Mouse (Mus musculus): ENCODE data around the gene Iqcj. TPM values are rescaled to one million over a fixed set of nuclear protein-coding genes. Genes with fewer than 3 reads are reported as not detected.

Gene Iqcj
- polyA plus RNA-seq, 1 experiment from 2014 or later, result not detected

- no peak overlapping the region for H3K4me3 ChIP-seq (replicated peaks)
- H3K27me3 ChIP-seq (replicated peaks), result no peaks in the 10 kb centered on the region
- no peak overlapping the region for H3K27ac ChIP-seq
- H3K9ac ChIP-seq, result no peak overlapping the region
- H3K4me2 ChIP-seq (replicated peaks), result no peak overlapping the region
- 70% methylated on average over 8 of the region's 8 CpGs for WGBS
- no peaks in the 10 kb centered on the region for H3K9me3 ChIP-seq
- no peaks in the 10 kb centered on the region for H3K36me3 ChIP-seq
- no peaks in the 10 kb centered on the region for H3K4me1 ChIP-seq (replicated peaks)
- no peak for ATAC-seq
These were observed 26.7 kb downstream of the Iqcj start for GRCm38 (mm10) chr3:67918634-67919259.

DNA sequence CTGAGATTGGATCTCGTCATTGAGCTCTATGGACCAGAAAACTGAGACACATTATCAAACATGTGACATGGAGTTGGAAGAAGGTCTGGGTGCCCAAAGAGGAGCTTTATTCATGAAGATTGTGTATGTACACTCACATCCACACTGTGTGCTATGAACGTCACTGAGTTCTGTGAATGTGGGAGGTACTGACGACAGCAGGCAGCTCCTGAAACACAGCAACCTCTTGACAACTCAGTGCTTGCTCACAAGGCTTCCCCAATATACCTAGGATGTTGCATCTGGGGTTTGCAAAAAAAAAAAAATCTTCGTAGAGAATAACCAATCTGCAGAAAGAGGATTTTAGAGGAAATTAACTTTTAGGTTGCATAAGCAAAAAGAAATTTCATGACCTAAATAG, 31.1 kb downstream of the Iqcj start:
- H3K27me3 ChIP-seq (replicated peaks), result no peaks in the 10 kb centered on the region
- no peak for ATAC-seq
- no peaks in the 10 kb centered on the region for H3K4me1 ChIP-seq (replicated peaks)
- no peak overlapping the region for H3K4me2 ChIP-seq (replicated peaks)
- whole genome bisulfite sequencing, result 85% methylated on average over 4 of the region's 4 CpGs
- H3K4me3 ChIP-seq (replicated peaks), result no peak overlapping the region
- H3K27ac ChIP-seq, result no peak overlapping the region
- no peak overlapping the region for H3K9ac ChIP-seq
- no peaks in the 10 kb centered on the region for H3K36me3 ChIP-seq
- no peaks in the 10 kb centered on the region for H3K9me3 ChIP-seq

DNA sequence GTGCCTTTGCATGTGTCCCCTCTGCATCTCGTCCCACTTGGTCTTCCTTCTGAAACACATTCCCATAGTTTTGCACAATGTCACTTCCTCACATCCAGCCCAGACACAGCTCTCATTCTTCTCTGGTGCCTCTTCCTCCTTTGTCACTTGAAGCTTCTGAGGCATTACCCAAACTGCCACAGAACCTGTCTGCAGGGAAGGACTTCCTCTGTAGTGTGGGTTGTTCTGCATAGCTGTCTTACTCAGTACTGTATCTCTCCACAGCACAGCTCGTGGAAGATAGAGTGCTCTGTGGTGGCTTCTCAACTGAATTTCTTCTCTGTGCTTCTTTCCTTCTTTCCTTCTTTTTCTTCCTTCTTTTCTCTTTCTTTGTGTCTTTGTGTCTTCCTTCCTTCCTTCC, 33.4 kb downstream of the Iqcj start:
- no peak overlapping the region for H3K4me2 ChIP-seq (replicated peaks)
- no peak overlapping the region for H3K4me3 ChIP-seq (replicated peaks)
- no peaks in the 10 kb centered on the region for H3K4me1 ChIP-seq (replicated peaks)
- ATAC-seq, result no peak
- no peaks in the 10 kb centered on the region for H3K36me3 ChIP-seq
- H3K27me3 ChIP-seq (replicated peaks), result no peaks in the 10 kb centered on the region
- H3K27ac ChIP-seq, result no peak overlapping the region
- no peaks in the 10 kb centered on the region for H3K9me3 ChIP-seq
- 51% methylated on average over 2 of the region's 2 CpGs for WGBS
- no peak overlapping the region for H3K9ac ChIP-seq

- Histone ChIP-seq H3K9ac (no peak overlapping the region), H3K27ac (no peak overlapping the region), H3K4me1 (replicated peaks) (no peaks in the 10 kb centered on the region), H3K36me3 (no peaks in the 10 kb centered on the region), H3K9me3 (no peaks in the 10 kb centered on the region), H3K4me3 (replicated peaks) (no peak overlapping the region), H3K27me3 (replicated peaks) (no peaks in the 10 kb centered on the region), H3K4me2 (replicated peaks) (no peak overlapping the region)
- ATAC-seq, result no peak
- 83% methylated on average over 10 of the region's 10 CpGs for WGBS
These were observed 38.6 kb downstream of the Iqcj start for GRCm38 (mm10) chr3:67930424-67931133.

- Histone ChIP-seq H3K27me3 (replicated peaks) (no peaks in the 10 kb centered on the region), H3K4me3 (replicated peaks) (no peak overlapping the region), H3K27ac (no peak overlapping the region), H3K9me3 (no peaks in the 10 kb centered on the region), H3K4me2 (replicated peaks) (no peak overlapping the region), H3K36me3 (no peaks in the 10 kb centered on the region), H3K4me1 (replicated peaks) (no peaks in the 10 kb centered on the region), H3K9ac (no peak overlapping the region)
- no peak for ATAC-seq
- WGBS, result 94% methylated on average over 8 of the region's 8 CpGs
These were observed 39.2 kb downstream of the Iqcj start for GRCm38 (mm10) chr3:67931181-67931580.

DNA sequence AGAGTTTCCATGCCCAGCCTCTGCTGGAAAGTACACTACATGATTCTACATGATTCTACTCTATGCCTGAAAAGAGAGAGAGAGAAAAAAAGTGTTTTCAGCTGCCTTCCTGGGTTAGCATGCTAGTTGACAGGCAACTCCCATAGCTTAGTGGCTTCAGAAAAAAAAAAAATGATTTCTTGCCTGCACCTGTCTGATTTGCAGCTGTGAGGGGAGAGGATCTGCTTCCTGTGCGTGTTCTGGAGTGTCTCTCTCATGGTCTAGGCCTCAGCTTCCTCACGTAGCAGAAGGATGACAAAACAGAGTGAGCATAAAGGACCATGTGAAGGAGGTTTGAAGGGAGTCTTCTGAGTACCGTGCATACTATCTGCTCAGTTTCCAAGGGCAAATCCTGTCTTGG, 39.9 kb downstream of the Iqcj start:
- H3K27ac ChIP-seq, result no peak overlapping the region
- H3K9ac ChIP-seq, result no peak overlapping the region
- 69% methylated on average over 3 of the region's 3 CpGs for WGBS
- no peak overlapping the region for H3K4me2 ChIP-seq (replicated peaks)
- H3K4me1 ChIP-seq (replicated peaks), result no peaks in the 10 kb centered on the region
- H3K4me3 ChIP-seq (replicated peaks), result no peak overlapping the region
- no peaks in the 10 kb centered on the region for H3K36me3 ChIP-seq
- H3K27me3 ChIP-seq (replicated peaks), result no peaks in the 10 kb centered on the region
- ATAC-seq, result no peak
- H3K9me3 ChIP-seq, result no peaks in the 10 kb centered on the region

DNA sequence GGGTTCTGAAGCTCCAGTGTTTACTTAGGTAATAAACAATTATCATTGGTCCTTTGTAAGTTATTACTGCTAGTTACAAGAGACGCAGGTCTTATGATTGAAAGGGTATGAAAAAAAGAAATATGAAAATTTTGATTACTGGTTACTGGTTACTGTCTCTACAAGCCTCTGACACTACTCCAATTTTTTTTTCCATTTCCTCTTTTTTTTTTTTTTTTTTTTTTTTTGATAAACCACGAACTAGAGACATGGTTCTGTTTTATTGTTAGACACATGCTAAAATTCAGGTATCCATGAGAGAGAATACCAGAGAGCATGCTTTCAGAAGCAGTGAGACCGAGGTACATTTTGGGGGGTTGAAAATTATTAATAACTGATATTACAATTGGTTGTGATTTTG, 43.8 kb downstream of the Iqcj start:
- ATAC-seq, result no peak
- Histone ChIP-seq H3K27me3 (replicated peaks) (no peaks in the 10 kb centered on the region), H3K4me3 (replicated peaks) (no peak overlapping the region), H3K36me3 (no peaks in the 10 kb centered on the region), H3K9ac (no peak overlapping the region), H3K4me2 (replicated peaks) (no peak overlapping the region), H3K27ac (no peak overlapping the region), H3K4me1 (replicated peaks) (no peaks in the 10 kb centered on the region), H3K9me3 (no peaks in the 10 kb centered on the region)
- 58% methylated on average over 3 of the region's 3 CpGs for WGBS

DNA sequence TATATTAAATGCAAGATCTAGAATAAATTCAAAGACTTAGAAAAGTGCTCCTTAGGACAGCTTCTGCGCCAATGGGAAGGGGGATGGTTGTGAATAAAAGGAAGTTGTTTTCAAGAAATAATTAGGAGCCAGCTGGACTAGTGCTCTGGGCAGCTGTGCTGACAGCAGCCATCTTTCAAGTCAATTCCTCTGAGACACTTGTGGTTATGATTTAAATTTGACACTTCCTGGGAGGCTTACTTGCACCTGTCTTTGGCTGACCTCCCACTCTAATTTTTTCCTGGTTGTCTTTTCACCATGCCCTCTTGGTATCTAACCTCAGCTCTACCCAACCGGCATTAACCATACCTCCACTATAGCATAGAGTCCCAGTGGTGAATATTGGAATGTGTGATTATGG, 55.0 kb downstream of the Iqcj start:
- H3K4me1 ChIP-seq (replicated peaks), result no peaks in the 10 kb centered on the region
- ATAC-seq, result no peak
- H3K4me3 ChIP-seq (replicated peaks), result no peak overlapping the region
- no peak overlapping the region for H3K9ac ChIP-seq
- no peaks in the 10 kb centered on the region for H3K9me3 ChIP-seq
- no peaks in the 10 kb centered on the region for H3K36me3 ChIP-seq
- H3K27me3 ChIP-seq (replicated peaks), result no peaks in the 10 kb centered on the region
- H3K27ac ChIP-seq, result no peak overlapping the region
- WGBS, result 85% methylated on average over 2 of the region's 2 CpGs
- H3K4me2 ChIP-seq (replicated peaks), result no peak overlapping the region

- H3K4me2 ChIP-seq (replicated peaks), result no peak overlapping the region
- H3K27ac ChIP-seq, result no peak overlapping the region
- no peaks in the 10 kb centered on the region for H3K36me3 ChIP-seq
- WGBS, result 53% methylated on average over 5 of the region's 5 CpGs
- H3K27me3 ChIP-seq (replicated peaks), result no peaks in the 10 kb centered on the region
- ATAC-seq, result no peak
- no peaks in the 10 kb centered on the region for H3K9me3 ChIP-seq
- no peaks in the 10 kb centered on the region for H3K4me1 ChIP-seq (replicated peaks)
- no peak overlapping the region for H3K9ac ChIP-seq
- no peak overlapping the region for H3K4me3 ChIP-seq (replicated peaks)
These were observed 60.5 kb downstream of the Iqcj start for GRCm38 (mm10) chr3:67952517-67952940.

DNA sequence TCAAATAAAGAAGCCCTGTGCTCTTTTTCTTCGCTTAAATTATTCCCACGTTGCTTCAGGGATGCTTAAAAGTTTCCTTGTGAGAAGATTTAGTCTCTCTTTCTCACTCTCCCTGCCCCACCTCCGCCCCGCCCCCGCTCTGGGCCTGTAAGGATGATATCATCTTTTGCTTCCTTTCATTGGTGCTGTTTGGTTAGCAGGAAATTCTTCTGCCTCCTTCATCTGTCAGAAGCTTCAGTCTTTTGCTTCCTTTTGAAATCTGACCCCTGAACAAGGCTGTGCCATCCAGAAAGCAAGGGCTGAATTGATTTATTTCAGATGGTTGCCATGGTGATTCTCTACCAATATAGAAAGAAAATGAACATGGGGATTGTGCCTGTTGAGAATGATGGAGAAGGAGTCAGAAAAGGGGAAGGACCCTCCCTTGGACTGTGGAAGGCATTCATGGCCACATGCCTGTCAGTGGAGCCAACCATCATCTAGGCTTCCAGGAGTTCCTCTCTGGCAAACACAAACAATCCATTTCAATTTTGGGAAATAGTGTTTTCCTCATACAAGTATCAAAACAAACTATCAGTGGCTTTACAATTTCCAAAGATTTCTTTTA, 62.5 kb downstream of the Iqcj start:
- H3K4me3 ChIP-seq (replicated peaks), result no peak overlapping the region
- no peaks in the 10 kb centered on the region for H3K9me3 ChIP-seq
- no peak for ATAC-seq
- H3K4me1 ChIP-seq (replicated peaks), result no peaks in the 10 kb centered on the region
- H3K27ac ChIP-seq, result no peak overlapping the region
- no peak overlapping the region for H3K9ac ChIP-seq
- H3K36me3 ChIP-seq, result no peaks in the 10 kb centered on the region
- 40% methylated on average over 5 of the region's 5 CpGs for WGBS
- H3K27me3 ChIP-seq (replicated peaks), result no peaks in the 10 kb centered on the region
- no peak overlapping the region for H3K4me2 ChIP-seq (replicated peaks)

GRCm38 (mm10) chr3:67959672-67960071, 67.7 kb downstream of the Iqcj start:
- 48% methylated on average over 7 of the region's 7 CpGs for WGBS

DNA sequence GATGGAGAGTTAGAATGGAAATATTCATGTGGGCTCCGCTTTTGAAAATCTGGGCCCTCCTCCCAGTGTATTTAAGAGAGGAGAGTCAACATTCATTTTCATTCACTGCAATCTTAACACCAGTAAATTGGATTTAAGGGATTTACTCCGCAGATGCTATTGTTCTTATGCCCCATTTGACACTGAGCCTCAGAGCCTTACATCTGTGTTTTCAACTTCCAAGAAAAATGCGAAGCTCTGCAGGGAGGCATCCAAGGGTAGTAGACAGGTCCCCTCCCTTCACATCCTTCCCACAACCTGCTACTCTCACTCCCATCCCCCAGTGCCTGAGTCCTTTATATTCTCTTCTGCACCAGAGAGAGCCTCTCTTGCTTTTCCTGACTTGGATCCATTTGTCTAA, 68.1 kb downstream of the Iqcj start:
- Histone ChIP-seq H3K9ac (no peak overlapping the region), H3K27me3 (replicated peaks) (no peaks in the 10 kb centered on the region), H3K4me1 (replicated peaks) (no peaks in the 10 kb centered on the region), H3K4me2 (replicated peaks) (no peak overlapping the region), H3K4me3 (replicated peaks) (no peak overlapping the region), H3K36me3 (no peaks in the 10 kb centered on the region), H3K27ac (no peak overlapping the region), H3K9me3 (no peaks in the 10 kb centered on the region)
- no peak for ATAC-seq
- 28% methylated on average over 3 of the region's 3 CpGs for WGBS

More at GRCm38 (mm10) chr3:67959672-67960071, 67.7 kb downstream of the Iqcj start:
- Histone ChIP-seq H3K4me3 (replicated peaks) (no peak overlapping the region), H3K9ac (no peak overlapping the region), H3K27me3 (replicated peaks) (no peaks in the 10 kb centered on the region), H3K36me3 (no peaks in the 10 kb centered on the region), H3K27ac (no peak overlapping the region), H3K4me1 (replicated peaks) (no peaks in the 10 kb centered on the region), H3K4me2 (replicated peaks) (no peak overlapping the region), H3K9me3 (no peaks in the 10 kb centered on the region)
- no peak for ATAC-seq

- H3K27me3 ChIP-seq (replicated peaks), result no peaks in the 10 kb centered on the region
- no peaks in the 10 kb centered on the region for H3K9me3 ChIP-seq
- no peak overlapping the region for H3K4me2 ChIP-seq (replicated peaks)
- H3K4me3 ChIP-seq (replicated peaks), result no peak overlapping the region
- H3K36me3 ChIP-seq, result no peaks in the 10 kb centered on the region
- no peak for ATAC-seq
- no peak overlapping the region for H3K9ac ChIP-seq
- no peak overlapping the region for H3K27ac ChIP-seq
- H3K4me1 ChIP-seq (replicated peaks), result no peaks in the 10 kb centered on the region
These were observed 68.7 kb downstream of the Iqcj start for GRCm38 (mm10) chr3:67960727-67961126.
